Mouse (Mus musculus) heart, adult 2 months (tissue): Measurements from ENCODE around the gene Aspg. TPM values are rescaled to one million over a fixed set of nuclear protein-coding genes. Genes with fewer than 3 reads are reported as not detected.

Source experiments
- DNase-seq, 2 experiments: peaks; one replicate each; pipeline ENCODE4 v3.0.0; 2021
- H3K27ac ChIP-seq: fragments of 200-600 bp; 2 replicates; pipeline ENCODE4 v1.8.1; 2022
- H3K27me3 ChIP-seq: fragments of 200-500 bp; 2 replicates; pipeline ENCODE4 v1.6.1; 2012; ENCODE audit warnings: mild to moderate bottlenecking, low read length, inconsistent platforms, mixed read lengths; ENCODE audit not compliant: control insufficient read depth, insufficient read depth
- H3K36me3 ChIP-seq: fragments of 200-500 bp; 2 replicates; pipeline ENCODE4 v1.6.1; 2012; ENCODE audit warnings: low read length, inconsistent platforms; ENCODE audit not compliant: control insufficient read depth, insufficient read depth
- H3K4me1 ChIP-seq: fragments of 200-500 bp; 2 replicates; pipeline ENCODE4 v1.6.1; 2011; ENCODE audit warnings: low read length; ENCODE audit not compliant: control insufficient read depth, insufficient read depth
- H3K4me3 ChIP-seq: fragments of 200-600 bp; 2 replicates; pipeline ENCODE4 v1.8.1; 2022
- H3K79me2 ChIP-seq: fragments of 200-500 bp; replicated peaks from 2 replicates; pipeline ENCODE4 v1.6.1; 2012; ENCODE audit warnings: mild to moderate bottlenecking, inconsistent platforms, low read length, moderate library complexity, mixed read lengths; ENCODE audit not compliant: control insufficient read depth, insufficient read depth
- H3K9ac ChIP-seq: fragments of 200-500 bp; 2 replicates; pipeline ENCODE4 v1.6.1; 2012; ENCODE audit warnings: low read depth, mild to moderate bottlenecking, control low read depth, inconsistent platforms, low read length, mixed read lengths
- CTCF ChIP-seq: fragments of 200-600 bp; IDR thresholded peaks from 2 replicates; pipeline ENCODE4 v1.8.1; 2022; ENCODE audit warnings: antibody characterized with exemption, mild to moderate bottlenecking, moderate library complexity
- EP300 ChIP-seq: fragments of 200-500 bp; IDR thresholded peaks from 2 replicates; pipeline ENCODE4 v1.6.1; 2011; ENCODE audit warnings: low read depth, low read length, control low read depth; ENCODE audit not compliant: insufficient read depth
- POLR2A ChIP-seq: fragments of 200-500 bp; IDR thresholded peaks from 2 replicates; pipeline ENCODE4 v1.6.1; 2011; ENCODE audit warnings: mild to moderate bottlenecking, low read depth, low read length, control low read depth; ENCODE audit not compliant: insufficient read depth
- WGBS: fragments of 180-500 bp; shearing (Covaris S2); methylation state at CpG from one replicate; pipeline ENCODE4 v1.1.7; 2018; 5-methylcytosine and 5-hydroxymethylcytosine counted together
- intact Hi-C: fragments of 180-260 bp; cut with DNase I; formaldehyde crosslinking; loops from one replicate; pipeline ENCODE4 v1.15.1; 2025
- polyA plus RNA-seq: library from polyadenylated mRNA; depleted of rRNA; stranded (reverse); fragments of >200 nt; gene quantifications from 2 replicates; pipeline ENCODE4 v1.2.3, GENCODE M21; 2012
- total RNA-seq, 2 experiments: library from RNA; stranded (reverse); gene quantifications; 2 replicates each; pipeline ENCODE4 v1.2.3; 2021

The Aspg gene
- total and polyA plus RNA-seq, 3 experiments = 0.55 to 11.1 (median 0.61) TPM

DNA sequence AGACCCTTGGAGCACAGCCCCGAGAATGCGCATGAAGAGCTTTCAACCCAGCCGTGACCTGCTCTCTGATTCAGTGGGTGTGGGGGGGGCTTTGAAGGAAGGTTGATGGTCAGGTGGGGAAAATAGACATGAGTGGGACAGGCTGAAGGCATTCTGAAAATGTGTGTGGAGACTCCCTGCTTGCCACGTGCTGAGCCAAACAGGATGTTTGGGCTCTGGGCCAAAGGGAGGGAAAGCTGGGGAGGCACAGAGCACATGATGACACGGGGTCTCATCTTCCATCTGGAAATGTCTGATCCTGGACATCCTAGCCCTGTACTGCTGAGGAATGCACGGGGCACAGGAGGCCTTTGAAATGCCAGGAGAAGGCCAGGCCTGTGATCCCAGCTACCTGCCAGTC lies 19.8 kb upstream of the Aspg start:
- H3K27ac ChIP-seq = no peak overlapping the region
- no peak overlapping the region for H3K4me3 ChIP-seq
- no peaks in the 10 kb centered on the region for H3K79me2 ChIP-seq
- 50% methylated on average over 6 of the region's 6 CpGs for WGBS
- no peaks in the 10 kb centered on the region for H3K36me3 ChIP-seq
- H3K4me1 ChIP-seq = no peaks in the 10 kb centered on the region; the same call in 1 of the 2 replicates
- DNase-seq = no peak
- no peaks in the 10 kb centered on the region for H3K27me3 ChIP-seq
- intact Hi-C loops = no loop called here
- TF ChIP-seq EP300 = no peak
- TF ChIP-seq POLR2A = no peak
- no peak for TF ChIP-seq CTCF
- H3K9ac ChIP-seq = no peak overlapping the region

DNA sequence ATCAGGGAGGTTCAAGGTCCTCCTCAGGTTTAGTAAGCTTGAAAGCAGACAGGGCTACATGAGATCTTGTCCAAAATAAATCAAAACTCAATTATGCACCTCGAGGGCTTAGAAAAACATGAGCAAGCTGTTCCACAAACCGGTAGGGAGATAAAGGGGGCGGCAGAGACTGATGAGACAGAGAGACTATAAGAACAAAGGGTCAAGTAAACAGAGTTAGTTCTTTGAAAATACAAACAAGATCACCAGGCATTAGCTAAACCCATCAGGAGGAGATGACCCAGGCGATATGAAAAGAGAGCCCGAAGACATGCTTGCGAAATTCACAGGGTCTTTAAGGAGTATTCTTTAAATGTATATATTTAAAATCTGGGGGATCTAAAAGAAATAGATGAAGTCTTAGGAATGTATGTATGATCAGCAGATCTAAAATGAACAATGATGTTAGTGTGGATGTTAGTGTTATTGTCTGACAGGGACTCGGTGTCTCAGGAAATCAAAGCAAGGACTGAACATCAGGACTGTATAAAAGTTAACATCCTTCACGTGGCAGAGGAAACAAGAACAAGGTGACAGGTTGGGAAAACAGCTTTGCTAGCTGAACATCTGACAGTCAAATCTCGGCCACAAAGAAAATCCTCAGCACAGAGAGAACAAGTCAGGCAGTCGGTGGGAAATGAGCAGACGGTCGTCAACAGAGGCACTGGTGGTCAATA lies 17.7 kb upstream of the Aspg start:
- 61% methylated on average over 12 of the region's 12 CpGs for WGBS
- Histone ChIP-seq H3K4me3 (no peak overlapping the region), H3K27ac (no peak overlapping the region), H3K36me3 (no peaks in the 10 kb centered on the region), H3K27me3 (no peaks in the 10 kb centered on the region), H3K9ac (no peak overlapping the region), H3K4me1 (no peaks in the 10 kb centered on the region; the same call in 1 of the 2 replicates), H3K79me2 (no peaks in the 10 kb centered on the region)
- intact Hi-C loops = no loop called here
- TF ChIP-seq CTCF (no peak), POLR2A (no peak), EP300 (no peak)
- DNase-seq = no peak

DNA sequence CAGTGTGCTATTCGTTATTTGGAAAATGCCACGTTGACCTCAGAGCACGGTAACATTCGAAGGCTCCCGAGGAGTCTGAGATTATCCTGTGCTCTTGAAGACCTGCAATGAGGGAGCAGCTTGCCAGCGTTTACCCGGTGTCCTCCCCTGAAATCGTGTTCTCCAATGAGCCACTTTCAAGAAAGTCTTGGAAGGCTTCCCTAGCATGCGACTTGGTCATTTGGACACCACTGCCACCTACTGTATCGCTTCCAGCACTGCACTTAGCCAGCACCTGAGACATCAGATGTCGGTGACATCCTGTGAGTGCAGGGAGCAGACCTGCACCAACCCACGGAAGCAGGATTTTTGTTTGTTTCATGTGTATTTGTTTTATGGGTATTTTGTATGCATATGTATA lies 15.4 kb upstream of the Aspg start:
- H3K4me1 ChIP-seq = peaks cover 3% of the 10 kb centered on the region
- no peaks in the 10 kb centered on the region for H3K79me2 ChIP-seq
- no peak overlapping the region for H3K27ac ChIP-seq
- H3K9ac ChIP-seq = no peak overlapping the region
- WGBS = 3% methylated on average over 12 of the region's 12 CpGs
- no peaks in the 10 kb centered on the region for H3K27me3 ChIP-seq
- H3K4me3 ChIP-seq = 0 out of 2 replicates have a peak overlapping the region, but pooled peaks have one; percentile 9
- TF ChIP-seq EP300 (peak; percentile 80; the same call in 1 of the 2 replicates), POLR2A (no peak), CTCF (peak; percentile 98)
- peak; percentile 55 to 71 for DNase-seq
- no peaks in the 10 kb centered on the region for H3K36me3 ChIP-seq
- intact Hi-C loops = loop anchor here (1.0 kb wide), 1 partner anchor 13 kb away; no protein-coding TSS in a partner anchor

DNA sequence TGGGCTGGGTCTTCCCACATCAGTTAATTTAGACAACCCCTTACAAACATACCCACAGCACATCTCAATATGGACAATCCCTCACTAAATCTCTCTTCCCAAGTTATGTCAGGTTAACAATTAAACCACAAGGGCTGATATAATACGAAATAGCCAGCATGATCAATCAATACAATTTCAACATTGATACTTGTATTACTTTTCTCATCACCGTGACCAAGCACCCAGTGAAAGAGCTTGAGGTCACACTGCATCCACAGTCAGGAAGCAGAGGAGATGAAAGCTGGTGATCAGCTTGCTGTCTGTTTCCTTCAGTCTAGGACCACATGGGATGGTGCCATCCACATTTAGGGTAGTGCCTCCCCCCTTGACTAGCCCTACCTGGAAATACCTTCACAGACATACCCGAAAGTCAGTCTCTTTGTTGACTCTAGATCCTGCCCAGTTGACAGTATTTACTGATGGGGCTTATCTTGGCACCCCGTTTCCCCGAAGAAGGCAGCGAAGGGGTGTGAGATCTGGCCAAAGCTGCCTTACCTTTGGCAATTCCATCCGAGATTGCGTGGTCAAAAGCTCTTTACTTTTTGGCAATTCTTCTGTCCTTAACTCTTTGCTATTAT lies 12.1 kb upstream of the Aspg start:
- Histone ChIP-seq H3K27ac (no peak overlapping the region), H3K36me3 (no peaks in the 10 kb centered on the region), H3K27me3 (no peaks in the 10 kb centered on the region), H3K4me3 (no peak overlapping the region), H3K9ac (no peak overlapping the region), H3K79me2 (no peaks in the 10 kb centered on the region), H3K4me1 (peaks cover 6% of the 10 kb centered on the region)
- 68% methylated on average over 8 of the region's 8 CpGs for WGBS
- TF ChIP-seq POLR2A = no peak
- TF ChIP-seq EP300 = no peak
- TF ChIP-seq CTCF = no peak
- intact Hi-C loops = no loop called here
- DNase-seq = no peak

DNA sequence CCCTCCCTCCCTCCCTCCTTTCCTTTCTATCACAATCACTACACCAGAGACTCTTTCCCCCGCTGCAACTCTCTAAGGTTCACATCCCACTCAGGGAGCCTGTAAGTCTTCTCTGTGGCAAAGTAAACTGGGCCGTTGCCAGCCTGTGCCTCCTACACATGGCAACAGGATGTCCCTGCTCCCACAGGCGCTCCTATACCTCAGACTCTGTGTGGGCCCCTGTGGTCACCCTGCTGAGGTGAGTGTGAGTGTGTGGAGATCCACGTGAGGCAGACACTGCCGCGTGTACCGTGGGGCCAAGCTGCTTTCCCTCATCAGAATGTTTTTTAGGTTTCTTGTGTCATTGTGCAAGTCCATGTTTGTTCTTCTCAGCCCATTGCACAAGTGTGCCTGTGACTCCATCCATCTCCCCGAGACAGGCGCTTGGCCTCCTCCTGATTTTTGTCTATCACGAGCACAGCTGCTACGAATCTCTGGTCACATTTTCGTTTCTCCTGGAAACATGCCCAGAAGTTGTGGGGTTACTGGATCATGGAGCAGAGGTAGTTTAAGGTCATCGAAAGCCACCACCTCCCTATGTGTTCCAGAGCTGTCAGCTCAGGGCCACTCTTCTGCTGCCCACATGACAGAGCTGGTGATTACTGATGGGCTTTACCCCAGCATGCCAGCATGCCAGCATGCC lies 10.3 kb upstream of the Aspg start:
- Histone ChIP-seq H3K27me3 (no peaks in the 10 kb centered on the region), H3K9ac (no peak overlapping the region), H3K27ac (peak overlapping the region; percentile 48; the same call in 1 of the 2 replicates), H3K79me2 (no peaks in the 10 kb centered on the region), H3K36me3 (no peaks in the 10 kb centered on the region), H3K4me3 (no peak overlapping the region), H3K4me1 (peaks cover 6% of the 10 kb centered on the region)
- intact Hi-C loops = no loop called here
- TF ChIP-seq POLR2A (no peak), CTCF (peak; percentile 28), EP300 (peak; percentile 75)
- 39% methylated on average over 13 of the region's 13 CpGs for WGBS
- DNase-seq = peak; percentile 60 to 81
